Mouse (Mus musculus) liver, adult 2 months (tissue): ENCODE data around the gene Gm9922.

Experiments used
- CTCF ChIP-seq: fragments of 200-500 bp; IDR thresholded peaks from 2 replicates; pipeline ENCODE4 v1.5.1; 2011; ENCODE audit warnings: low read depth, low read length, control low read depth
- POLR2A ChIP-seq: fragments of 200-500 bp; IDR thresholded peaks from 2 replicates; pipeline ENCODE4 v1.6.1; 2011; ENCODE audit warnings: low read length, control low read depth; ENCODE audit not compliant: insufficient read depth; ENCODE audit errors: extremely low read depth

DNA sequence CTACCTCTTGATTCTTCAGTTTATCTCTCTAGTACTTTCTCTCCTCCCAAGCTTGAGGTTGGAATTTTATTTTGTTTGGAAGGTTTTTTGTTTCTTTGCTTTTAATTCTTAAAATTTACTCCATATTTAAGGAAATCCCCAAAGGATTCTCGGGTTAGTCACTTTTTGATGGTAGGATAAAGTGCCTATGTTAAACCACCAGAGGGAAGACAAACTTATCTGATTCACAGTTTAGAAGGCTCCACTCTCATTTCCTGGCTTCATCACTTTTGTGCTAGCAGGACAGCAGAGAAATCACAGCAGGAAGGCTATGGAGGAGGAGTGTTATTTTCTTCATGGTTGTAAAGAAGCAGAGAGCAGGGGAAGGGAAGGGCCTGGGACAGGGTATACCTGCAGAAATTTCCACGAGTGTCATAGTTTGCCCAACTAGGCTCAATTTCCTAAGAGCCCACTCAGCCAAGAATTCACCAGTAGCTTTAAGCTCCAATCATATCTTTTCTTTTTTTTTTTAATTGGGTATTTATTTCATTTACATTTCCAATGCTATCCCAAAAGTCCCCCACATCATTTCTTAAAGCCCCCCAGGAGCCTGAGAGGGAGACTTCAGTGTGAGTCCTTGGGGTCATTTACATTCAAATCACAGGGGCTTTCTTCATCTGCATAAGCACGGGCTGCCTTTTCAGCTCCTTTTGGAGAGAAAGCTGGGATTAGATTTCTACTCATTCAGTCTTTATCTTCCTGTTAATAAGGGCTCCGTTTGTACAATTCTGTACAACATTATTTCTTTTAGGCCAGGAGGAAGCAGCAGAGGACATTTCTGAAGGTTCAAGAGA is 46.9 kb upstream of the Gm9922 start:
- TF ChIP-seq CTCF, result no peak
- TF ChIP-seq POLR2A, result no peak
